Mouse (Mus musculus): Measurements from ENCODE around the gene Epb41.

DNA sequence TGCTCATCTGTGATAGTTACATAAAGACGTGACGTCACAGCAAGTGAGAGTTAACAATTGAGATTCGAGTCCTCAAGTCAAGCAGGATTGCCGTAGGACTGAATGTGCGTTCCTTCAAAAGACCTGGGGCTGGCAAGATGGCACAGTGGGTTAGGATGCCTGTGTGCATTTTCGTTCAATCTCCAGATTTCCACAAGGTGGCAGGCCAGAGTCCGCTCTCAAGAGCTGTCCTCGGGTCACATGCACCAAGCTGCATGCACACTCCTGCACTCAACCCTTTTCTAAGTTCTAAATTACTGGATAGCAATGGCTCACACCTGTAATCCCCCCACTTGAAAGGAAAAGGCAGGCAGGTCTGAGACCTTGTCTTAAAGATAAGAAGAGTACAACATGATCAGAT is 170.6 kb downstream of the Epb41 start:
- TF ChIP-seq POLR2A (IDR thresholded peaks at IDR 0.05; ENCODE audit: insufficient read depth, low read length) (no peak), CTCF (IDR thresholded peaks at IDR 0.05; ENCODE audit: low read depth, low read length) (peak; percentile 80)
